Mouse (Mus musculus): ENCODE measurements around the gene Med23.

DNA sequence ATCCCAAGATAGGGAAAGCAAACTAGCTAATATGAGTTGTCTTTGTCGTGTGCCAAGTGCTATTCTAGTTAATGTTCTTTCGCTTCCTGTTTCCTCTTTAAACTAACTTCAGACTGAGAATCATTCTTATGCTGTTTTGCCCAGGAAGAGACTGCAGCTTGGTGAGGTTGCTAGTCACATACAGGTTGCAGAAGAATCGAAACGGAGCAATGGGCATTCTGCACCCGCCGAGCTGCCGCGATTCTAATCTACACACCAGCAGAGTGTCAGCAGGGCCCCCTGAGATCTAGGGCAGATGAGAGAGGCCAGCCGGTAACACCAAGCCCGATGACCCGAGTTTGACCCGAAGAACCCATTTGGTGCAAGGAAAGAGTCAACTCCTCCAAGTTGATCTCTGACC lies 58.3 kb downstream of the Med23 start:
- TF ChIP-seq CTCF (IDR thresholded peaks at IDR 0.05; ENCODE audit: low read depth) (no peak), EP300 (IDR thresholded peaks at IDR 0.05; ENCODE audit: low read depth) (no peak)
